Mouse (Mus musculus) kidney, postnatal 25 days (tissue): Measurements from ENCODE around the gene Nup93.
A peak's percentile ranks its signal among the peaks of the same experiment; 100 is the strongest.

ENCODE experiments used
- DNase-seq, 2 experiments: peaks; one replicate each; pipeline ENCODE4 v3.0.0; 2021; ENCODE audit warnings: mixed read lengths in 2 of 2

The Nup93 gene

DNA sequence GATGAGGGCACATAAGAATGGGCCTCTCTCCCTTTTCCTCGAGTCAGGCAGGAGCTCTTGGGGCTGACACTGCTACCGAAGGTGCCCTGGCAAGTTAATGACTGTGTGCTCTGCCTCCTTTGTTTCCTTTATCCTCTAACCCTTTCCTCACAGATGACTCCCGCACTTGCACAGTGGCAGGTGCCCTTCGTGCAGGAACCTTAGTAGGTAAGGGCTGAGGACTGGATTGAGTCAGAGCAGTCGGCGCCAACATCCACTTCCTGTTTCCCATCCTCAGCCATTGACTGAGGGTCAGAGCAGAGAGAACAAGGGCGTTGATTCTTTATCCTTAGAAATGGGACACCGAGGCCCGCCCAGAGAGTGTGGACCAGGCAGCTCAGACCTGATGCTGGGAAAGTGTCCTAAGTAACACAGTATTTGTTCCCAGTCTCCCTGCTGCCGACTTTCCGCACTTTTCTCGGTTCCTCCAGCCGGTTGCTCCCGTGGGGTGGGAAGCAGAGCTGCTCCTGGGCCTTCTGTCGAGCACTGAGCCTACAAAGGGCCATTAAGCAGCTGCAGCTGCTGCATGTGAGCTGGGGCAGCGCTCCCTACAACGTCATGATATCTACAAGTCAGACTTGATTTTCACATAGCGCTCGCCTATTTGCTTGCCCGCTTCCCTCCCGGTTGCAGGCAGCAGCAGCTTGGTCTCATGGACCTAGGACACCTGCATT is 26.9 kb upstream of the Nup93 start:
- DNase-seq: no peak

DNA sequence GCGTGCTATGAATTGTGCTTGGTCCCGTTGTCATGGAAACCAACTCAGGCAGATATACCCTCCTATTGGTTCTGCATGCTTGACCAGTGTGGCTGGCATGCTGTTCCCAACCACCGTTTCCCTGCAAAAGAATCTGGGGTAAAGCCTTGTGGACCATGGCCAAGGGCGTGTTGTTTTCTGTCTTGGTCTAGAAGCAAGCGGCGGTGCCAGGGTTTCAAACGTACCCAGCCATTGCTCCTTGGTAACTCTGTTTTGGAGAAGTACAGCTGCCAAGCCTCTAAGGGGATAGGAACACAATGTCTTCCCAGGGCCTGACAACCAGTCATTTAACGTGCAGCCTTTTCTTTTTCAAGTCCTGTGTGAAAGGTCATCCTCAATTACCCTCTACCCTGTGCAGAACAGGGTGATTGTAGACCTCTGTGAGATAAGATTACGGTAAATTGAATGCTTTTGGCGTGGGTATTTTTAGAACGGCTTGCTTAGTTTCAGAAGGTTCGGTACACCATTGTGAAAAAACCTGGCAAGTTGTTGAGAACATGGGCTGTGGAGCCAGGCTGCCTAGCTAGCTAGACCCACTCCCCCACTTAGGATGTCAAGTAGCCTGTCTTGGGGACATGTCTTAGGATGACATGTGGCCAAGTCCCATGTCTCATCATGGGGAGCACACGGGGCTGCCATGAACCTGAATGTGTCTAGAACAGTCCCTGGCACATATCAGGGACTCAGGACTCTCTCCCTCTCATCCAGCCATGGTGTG is 24.9 kb upstream of the Nup93 start:
- peak in 1 of 2 experiments; percentile 63 for DNase-seq

DNA sequence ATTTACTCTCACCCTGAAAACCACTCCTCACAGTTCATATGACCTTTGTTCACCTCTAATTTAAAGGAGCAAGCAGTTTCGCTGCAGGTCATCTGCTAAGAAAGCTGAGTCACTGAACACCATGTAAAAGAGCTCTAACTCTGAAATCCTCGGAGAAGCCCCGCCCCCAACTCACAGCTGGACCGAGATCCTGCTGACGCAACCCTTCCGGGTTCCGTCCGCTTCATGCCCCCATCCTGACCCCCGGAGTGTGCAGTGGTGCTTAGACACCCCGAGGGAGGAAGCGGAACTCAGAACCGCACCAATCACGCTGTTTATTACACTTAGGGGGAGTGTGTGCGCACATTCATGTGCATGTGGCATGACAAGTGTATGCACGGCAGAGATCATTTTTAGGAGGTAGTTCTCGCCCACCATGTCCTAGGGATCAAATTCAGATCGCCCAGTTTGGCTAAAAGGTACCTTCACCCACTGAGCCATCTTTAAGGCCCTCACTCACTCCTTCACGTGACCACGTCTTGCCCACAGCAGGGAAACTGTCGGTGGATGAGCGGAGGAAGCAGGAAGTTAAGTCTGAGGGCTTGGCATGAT is 23.2 kb upstream of the Nup93 start:
- DNase-seq: peak; percentile 91 to 93

DNA sequence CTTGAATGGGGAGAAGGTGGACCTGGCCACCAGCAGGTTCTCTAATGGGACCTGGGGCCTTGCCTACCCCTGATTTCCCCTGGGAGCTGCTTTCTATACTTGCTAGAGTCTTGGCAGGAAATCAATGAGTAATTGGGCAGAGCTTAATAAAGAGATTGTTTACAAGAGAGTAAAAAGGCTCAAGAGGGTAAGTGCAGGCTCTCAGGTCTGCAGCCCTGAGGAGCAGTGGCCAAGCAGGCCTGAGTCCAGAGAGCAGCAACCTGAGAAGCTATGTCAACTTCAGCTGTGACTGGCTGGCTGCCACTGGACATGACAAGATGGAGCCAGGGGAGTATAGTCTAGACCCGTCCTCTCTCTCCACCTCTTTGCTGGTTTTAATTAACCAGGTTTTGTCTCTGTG is 21.4 kb upstream of the Nup93 start:
- DNase-seq: peak in 1 of 2 experiments; percentile 56

DNA sequence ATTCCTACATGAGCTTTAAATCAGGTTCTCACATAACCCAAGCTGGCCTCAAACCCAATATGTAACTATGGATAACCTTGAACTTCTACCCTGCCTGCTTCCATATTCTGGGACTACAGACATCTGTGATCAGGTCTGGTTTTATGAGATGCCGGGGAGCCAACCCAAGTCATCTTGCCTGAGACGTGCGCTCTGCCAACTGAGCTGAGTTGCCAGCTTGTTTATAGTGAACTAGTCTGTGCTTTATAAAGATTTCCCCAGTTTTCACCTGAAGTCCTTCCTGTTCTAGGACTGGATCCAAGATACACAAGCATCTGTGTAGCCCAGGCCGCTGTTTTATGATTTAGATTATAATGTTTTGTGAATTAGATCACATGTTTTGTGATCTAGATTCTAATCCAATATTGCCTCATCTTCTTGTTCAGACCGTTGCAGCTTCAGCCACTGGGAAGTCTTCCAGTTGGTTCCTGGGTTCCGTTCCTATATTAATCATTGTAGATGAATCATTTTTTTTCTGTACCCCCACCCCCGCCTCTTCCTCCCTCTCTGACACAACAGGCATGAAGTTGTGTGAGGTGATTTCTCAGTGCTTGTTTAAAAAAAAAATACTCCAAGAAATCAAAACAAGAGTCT is 19.7 kb upstream of the Nup93 start:
- DNase-seq: no peak

DNA sequence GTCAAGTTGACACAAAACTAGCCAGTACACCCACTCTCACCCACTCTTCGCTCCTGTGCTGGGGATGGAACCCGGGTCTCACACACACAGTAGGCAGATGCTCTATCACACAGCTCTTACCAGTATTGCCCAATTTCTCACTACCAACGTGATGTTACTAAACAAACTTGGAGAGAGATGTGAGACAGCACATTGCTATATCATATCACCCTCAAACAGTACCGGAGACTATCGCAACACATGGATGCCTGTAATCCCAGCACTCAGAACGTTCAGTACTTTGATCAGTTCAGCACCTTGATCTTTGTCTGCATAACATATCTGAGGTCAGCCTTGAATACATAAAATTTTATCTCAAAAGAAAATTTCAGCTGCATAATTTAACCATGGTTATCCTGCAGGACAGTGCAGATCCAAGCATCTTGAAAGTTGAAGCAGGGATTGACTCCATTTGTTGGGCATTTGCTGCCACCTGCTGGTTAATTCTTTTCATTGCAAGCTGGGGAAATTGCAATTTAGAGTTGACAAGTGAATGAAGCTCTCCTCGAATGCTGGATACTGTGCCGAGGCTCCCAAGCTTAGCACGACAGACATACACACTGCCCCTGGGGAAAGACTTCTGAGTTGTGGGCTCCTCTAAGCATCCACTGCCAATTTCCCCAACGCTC is 15.0 kb upstream of the Nup93 start:
- peak in 1 of 2 experiments; percentile 69 for DNase-seq

DNA sequence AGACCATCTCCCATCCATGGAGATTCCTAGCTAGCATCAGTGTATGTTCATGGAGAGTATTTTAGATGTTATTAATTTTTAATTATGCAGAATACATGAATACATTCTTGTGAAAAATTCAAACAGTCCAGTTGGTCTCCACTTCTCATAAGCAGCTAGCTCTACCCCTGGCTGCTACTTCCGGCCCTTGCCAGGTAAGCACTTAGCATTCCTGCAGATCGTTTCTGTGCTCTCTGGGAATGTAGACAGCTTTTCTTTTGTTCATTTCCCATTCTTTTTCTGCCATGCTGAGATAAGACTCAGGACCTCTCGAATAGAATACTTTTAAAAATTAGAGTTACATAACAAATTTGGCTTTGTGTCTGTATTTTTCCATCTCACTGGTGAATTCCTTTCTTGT is 10.3 kb upstream of the Nup93 start:
- no peak for DNase-seq

DNA sequence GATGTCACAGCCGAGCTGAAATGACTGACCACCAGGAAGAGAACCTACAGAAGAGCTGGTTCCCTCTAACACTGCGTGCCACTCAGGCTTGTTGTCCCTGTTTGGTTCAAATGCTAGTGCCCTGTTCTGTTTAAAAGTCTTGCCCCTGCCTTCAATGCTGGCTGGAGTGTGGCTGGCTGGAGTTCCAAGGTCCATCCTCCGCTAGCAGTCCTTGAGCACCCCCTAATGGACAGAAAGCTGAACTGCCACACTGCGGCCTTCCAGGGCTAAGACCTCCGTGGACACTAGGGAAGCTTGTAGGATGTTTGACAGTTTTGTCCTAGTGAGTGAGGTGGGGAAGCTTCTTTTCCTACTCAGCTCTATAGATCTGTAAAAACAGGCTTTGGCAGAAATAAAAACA is 8.6 kb upstream of the Nup93 start:
- DNase-seq: peak; percentile 78 to 79

DNA sequence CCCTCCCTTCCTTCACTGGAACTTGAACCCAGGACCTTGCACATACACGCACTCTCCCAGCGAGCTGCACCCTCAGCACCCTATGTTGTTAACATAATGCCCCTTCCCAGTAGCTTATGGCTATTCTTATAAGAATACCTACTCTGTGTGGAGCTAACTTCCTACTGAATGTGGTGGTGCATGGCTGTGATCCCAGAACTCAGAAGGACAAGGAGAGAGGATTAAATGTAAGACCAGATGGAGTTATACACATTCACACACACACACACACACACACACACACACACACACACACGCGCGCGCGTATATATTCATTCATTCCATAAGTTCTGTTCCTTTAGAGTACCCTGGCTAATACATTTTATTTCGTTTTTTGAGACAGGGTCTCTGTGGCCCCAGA is 8.1 kb upstream of the Nup93 start:
- no peak for DNase-seq

DNA sequence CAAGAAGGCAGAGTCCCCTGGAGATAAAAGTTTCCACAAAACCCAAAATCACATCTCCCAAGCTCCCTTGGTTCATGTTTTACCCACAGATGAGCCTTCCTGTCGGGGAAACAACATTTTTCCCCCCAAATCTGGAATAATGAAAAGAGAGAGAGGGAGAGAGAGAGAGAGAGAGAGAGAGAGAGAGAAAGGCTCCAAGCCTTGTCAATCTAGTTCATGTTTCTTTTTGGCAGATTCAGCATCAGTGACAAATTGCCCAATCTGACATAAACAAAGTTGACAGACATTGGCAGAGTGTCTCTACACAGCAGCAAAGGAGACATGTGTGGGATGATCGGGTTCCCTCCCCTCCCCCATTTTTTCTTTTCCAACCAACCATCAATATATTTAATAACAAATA is 6.9 kb upstream of the Nup93 start:
- no peak for DNase-seq

DNA sequence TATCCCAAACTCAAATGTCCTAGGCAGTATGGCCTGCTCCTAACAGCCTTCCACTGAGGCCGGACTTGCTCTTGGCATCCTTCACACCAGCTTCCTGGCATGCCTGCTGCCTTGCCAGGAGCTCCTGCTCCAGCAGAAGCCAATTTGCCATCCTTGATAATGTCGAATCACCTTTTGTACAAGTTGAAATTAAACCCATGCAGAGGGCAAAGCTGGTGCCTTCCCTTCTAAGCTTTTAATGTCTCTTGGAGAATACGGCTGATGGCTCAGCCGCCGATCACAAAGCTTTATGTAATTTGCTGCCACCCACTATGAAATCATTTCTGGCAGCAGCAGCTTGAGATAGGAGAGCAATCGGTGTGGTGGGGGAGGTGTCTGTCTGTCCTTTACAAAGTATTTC is 4.7 kb upstream of the Nup93 start:
- DNase-seq: no peak

DNA sequence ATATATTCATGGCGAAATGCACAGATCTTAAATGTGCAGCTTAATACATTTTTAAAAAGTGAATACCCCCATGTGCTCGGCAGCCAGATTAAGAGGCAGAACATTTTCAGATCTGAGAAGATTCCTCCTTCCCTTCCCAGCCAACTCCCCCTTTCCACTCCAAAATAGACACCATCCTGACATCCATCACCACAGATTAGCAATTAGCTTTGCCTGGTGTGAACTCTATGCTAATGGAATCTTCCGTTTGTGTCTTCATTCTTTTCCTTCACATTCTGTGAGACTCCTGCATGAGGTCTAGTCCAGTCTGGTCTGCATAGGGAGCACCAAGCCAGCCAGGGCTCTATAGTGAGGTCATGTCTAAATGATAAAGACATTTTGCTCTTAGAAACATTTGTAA is 4.1 kb upstream of the Nup93 start:
- no peak for DNase-seq

DNA sequence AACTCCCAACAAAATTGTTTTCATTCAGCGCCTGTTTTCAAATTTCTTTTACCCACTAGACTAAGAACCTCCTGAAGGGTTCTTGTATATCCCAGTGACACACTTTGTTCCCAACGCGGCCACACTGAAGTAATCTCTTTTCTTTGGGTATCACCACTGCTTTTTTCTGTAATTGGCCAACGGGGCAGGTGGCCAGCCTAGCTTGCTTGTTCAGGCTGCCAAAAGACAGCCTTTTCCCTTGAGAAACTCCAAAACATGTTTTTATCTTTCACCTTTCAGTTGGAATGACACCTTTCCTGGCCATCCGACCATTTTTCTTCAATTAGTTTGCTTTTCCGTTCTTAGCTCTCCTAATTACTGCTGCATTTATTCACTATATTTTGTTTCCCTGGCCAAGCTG is 545 bp upstream of the Nup93 start:
- DNase-seq: no peak

DNA sequence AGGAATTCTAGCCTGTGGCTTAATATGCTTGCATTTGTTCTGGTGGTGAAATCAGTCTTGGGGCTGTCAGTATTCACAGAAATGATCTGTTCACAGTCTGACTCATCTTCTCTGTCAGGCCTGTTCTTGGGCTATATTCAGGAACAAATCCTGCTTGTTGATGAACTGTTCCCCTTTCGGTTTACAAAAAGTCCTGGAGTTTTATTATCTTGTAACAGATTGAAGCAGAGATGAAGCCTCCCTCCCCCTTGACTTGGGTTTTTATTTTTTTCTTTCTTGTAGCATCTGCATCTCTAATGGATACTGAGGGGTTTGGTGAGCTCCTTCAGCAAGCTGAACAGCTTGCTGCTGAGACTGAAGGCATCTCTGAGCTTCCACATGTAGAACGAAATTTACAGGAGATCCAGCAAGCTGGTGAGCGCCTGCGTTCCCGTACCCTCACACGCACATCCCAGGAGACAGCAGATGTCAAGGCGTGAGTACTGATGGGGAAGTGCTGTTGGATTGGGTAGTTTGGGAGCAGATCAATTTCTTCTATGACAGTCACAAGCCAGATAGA is 13.1 kb downstream of the Nup93 start:
- no peak for DNase-seq

DNA sequence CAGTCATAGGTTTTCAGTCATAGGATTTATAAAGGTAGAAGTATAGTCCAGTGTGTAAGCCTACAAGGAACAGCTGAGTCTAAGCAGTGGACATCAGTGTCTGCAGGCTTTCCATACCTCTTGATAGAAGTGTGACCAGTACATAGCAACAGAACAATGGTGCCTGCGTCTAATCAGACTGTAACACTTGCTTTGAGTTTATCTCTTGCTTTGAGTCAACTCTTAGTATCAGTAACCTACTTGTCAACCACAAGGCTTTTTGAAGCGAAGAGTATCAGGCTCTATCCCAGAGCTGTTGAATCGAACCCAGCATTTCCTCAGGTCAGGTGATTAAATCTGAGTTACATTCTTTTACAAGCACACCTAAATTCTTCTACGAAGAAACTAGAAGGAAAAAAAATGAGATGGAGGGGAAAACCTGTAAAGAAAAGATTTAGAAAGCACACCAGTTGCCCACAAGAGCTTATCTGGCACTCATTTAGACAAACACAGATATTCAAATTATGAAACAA is 25.9 kb downstream of the Nup93 start:
- no peak for DNase-seq

DNA sequence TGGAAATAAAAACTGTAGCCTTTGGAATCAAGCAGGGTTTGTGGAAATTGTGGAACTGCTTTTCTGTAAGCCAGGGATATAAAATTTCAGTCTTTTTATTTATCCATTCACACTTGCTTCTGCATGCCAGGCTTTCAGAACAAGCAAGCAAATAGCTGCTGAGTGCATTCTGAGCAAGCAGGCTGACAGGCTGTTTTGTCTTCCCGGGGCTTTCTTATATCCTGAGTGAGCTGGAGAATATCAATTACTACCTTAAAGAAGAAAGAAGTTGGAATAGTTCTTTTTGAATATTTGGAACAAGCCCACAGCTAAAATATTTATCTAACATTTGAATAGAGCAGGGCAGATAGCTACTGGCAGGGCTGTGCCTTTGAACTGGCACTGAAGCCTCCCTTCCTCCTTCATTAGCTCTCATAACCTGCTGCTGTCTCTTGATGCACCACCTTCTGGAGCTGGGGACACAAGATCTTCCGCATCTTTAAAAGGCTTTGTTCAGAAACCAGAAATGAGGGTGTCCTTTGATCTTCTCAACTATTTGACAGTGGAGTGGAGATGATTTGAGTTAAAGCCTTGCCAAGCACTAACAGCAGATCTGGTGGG is 35.6 kb downstream of the Nup93 start:
- no peak for DNase-seq

DNA sequence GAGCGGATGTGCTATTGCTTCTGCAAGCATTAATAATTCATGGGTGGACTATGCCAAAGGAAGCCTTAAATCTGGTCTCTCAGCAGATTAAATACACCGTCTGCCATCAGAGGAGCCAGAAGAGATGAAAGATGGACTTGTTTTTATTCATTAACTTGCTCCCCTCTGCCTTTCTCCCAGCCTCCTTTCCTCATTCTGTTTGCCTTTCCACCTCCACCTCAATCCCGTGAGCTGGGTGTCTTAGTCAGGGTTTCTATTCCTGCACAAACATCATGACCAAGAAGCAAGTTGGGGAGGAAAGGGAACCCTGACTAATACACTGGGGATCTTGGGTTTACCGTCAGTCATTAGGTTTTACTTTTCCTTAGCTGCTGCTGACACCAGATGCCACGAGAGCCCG is 44.5 kb downstream of the Nup93 start:
- DNase-seq: no peak

DNA sequence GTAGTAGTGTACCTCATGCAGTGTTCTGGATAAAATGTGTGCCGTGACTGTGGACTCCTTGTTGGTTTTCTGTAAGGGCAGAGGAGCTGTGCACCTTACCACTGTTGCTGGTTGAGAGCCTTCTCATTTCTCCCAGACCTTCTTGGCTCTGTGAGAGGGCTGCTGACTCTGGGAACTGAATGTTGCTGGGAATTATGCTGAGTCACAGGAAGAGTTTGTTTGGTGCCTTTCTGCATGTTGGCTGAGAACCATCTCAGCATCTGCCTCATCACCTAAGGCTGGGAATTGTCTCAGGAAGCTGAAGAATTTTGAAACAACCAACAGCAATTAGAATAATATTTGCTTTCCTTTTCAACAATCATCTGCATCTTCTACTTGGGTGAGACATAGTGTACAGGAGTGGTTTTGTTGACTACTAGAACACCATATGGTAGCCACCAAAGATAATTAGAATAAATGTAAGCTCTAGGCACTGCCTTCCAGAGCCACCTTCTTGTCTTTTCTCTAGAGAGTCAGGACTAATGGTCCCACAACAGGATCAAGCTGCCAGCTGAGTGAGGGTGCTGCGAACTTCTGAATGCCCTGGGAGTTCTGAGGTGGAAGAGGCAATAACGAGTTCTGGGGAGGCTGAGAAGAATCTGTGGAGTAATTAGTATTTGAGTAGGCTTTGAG is 48.4 kb downstream of the Nup93 start:
- no peak for DNase-seq

DNA sequence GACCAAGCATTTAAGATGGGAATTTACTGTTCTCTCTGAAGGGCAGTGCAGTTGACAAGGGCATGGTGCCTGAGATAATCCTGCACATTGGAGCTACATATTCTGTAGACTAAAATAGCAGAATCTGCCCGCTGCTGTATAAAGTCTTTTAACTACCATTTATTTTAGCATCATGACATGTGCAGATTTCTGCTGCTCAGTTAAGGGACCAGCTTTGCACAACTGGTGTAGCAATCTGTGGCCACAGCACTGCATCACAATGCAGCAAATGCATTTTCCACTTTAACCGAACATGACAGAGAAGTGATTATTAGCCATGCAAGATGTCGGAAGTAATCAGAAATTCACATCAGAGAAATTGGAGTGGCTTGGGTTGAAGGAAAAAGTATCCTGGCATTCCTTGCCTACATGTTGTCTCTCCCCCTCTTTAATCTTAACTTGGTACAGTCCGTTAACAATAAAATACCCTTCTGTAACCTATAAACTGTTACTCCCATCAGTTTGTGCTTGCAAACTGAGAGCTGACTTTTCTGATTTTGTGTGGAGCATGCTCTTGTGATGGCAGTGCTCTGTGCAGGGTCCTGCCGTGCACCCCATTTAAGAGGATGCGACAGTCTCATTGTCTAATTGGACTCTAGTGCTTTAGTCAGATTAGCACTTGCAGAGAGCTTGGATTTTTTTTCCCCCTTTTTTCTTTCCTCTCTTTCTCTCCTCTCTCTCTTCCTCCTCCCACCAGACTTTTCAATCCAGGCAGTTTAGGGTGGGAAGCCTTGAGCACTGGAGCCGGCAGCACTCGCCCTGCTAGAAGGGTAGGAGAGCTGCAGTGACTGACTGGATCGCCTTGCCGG is 52.2 kb downstream of the Nup93 start:
- no peak for DNase-seq

DNA sequence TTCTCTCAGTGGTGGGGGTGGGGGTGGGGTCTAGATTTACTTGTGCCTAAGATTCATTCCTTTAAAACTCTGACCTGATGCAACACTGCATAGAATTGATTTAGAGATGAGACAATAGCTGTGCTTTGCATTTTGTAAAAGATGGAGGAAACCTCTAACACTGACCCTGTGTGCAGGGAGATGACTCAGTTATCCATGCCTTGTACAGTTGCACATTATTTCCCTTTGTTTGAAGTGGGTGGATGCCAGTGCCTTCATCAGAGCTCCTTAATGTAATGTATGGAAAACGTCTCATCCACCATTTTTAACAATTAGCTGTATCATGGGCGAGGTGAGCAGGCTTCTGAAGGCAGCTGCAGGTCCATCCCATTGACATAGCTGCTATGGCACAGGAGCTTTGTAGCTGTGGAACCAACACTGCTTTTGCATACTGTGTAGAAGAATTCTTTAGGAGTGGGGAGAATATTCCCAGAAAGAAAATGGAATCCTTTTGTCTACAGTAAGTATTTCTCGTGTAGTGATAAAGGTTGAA is 54.1 kb downstream of the Nup93 start:
- DNase-seq: no peak
